Mouse (Mus musculus) hindbrain, embryonic 16.5 days (tissue): ENCODE data around the gene Atxn2. TPM values are rescaled to one million over a fixed set of nuclear protein-coding genes. Genes with fewer than 3 reads are reported as not detected.
"Not testable (repeated sequence)": the region's sequence is repeated elsewhere in the genome, so short reads cannot be mapped to it uniquely, and the experiment has no call there.

ENCODE experiments used
- ATAC-seq: fragments of 200-750 bp; cut with Nextera tagmentation; 2 replicates; pipeline ENCODE4 v1.8.0; 2017; ENCODE audit warnings: moderate TSS enrichment, moderate library complexity
- H3K27ac ChIP-seq: fragments of 300-500 bp; sonication (generic); 2 replicates; pipeline ENCODE4 v1.5.1; 2014; ENCODE audit warnings: low read depth, mild to moderate bottlenecking, control low read depth, low read length, moderate library complexity
- H3K27me3 ChIP-seq: fragments of 300-500 bp; sonication (generic); replicated peaks from 2 replicates; pipeline ENCODE4 v1.6.1; 2014; ENCODE audit warnings: low read length; ENCODE audit not compliant: control insufficient read depth, insufficient read depth
- H3K36me3 ChIP-seq: fragments of 300-500 bp; sonication (generic); 2 replicates; pipeline ENCODE4 v1.6.1; 2014; ENCODE audit warnings: mild to moderate bottlenecking, low read length, moderate library complexity, mixed read lengths; ENCODE audit not compliant: control insufficient read depth, insufficient read depth
- H3K4me1 ChIP-seq: fragments of 300-500 bp; sonication (generic); 2 replicates; pipeline ENCODE4 v1.6.1; 2014; ENCODE audit warnings: low read depth, low read length; ENCODE audit not compliant: control insufficient read depth, insufficient read depth
- H3K4me2 ChIP-seq: fragments of 300-500 bp; sonication (generic); 2 replicates; pipeline ENCODE4 v1.6.1; 2014; ENCODE audit warnings: mild to moderate bottlenecking, low read length, control low read depth, moderate library complexity
- H3K4me3 ChIP-seq: fragments of 300-500 bp; sonication (generic); 2 replicates; pipeline ENCODE4 v1.5.1; 2014; ENCODE audit warnings: mild to moderate bottlenecking, low read length, control low read depth, moderate library complexity
- H3K9ac ChIP-seq: fragments of 300-500 bp; sonication (generic); 2 replicates; pipeline ENCODE4 v1.6.1; 2014; ENCODE audit warnings: low read depth, mild to moderate bottlenecking, control low read depth, low read length, moderate library complexity
- H3K9me3 ChIP-seq: fragments of 300-500 bp; sonication (generic); 2 replicates; pipeline ENCODE4 v1.6.1; 2014; ENCODE audit warnings: mild to moderate bottlenecking, low read length, moderate library complexity; ENCODE audit not compliant: control insufficient read depth
- WGBS: fragments of 180-500 bp; shearing (Covaris S2); extraction: QIAGEN DNeasy Blood & Tissue Kit; methylation state at CpG from one replicate; pipeline ENCODE4 v1.1.7; 2014; 5-methylcytosine and 5-hydroxymethylcytosine counted together
- polyA plus RNA-seq: library from polyadenylated mRNA; unstranded; fragments of >200 nt; fragmentation: Nextera tagmentation; extraction: Ambion mirVana; gene quantifications from 2 replicates; pipeline ENCODE4 v1.2.1, GENCODE M21; 2015

Atxn2 gene
- polyA plus RNA-seq, 1 experiment from 2014 or later = 53.9 TPM

DNA sequence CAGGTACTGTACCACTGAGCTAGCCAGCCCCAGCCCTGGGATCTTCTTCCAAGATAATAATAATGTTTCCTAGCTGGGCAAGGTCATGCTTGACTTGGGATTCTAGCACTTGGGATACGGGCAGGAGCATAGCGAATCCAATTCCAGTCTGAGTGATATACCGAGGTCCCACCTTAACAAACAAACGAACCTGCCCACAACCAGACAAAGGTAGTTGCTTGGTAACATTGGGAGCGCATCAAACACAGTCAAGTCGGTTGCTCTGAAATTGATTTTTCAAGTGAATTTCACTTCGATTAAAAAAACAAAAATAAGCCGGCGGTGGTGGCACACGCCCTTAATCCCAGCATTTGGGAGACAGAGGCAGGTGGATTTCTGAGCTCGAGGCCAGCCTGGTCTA lies 135.2 kb downstream of the Atxn2 start:
- H3K4me2 ChIP-seq = no peak overlapping the region
- no peak for ATAC-seq
- no peaks in the 10 kb centered on the region for H3K36me3 ChIP-seq
- peaks cover 26% of the 10 kb centered on the region for H3K4me1 ChIP-seq
- H3K4me3 ChIP-seq = no peak overlapping the region
- H3K27ac ChIP-seq = no peak overlapping the region
- H3K9me3 ChIP-seq = no peaks in the 10 kb centered on the region
- WGBS = 84% methylated on average over 11 of the region's 11 CpGs
- no peak overlapping the region for H3K9ac ChIP-seq
- H3K27me3 ChIP-seq = peaks cover 16% of the 10 kb centered on the region

DNA sequence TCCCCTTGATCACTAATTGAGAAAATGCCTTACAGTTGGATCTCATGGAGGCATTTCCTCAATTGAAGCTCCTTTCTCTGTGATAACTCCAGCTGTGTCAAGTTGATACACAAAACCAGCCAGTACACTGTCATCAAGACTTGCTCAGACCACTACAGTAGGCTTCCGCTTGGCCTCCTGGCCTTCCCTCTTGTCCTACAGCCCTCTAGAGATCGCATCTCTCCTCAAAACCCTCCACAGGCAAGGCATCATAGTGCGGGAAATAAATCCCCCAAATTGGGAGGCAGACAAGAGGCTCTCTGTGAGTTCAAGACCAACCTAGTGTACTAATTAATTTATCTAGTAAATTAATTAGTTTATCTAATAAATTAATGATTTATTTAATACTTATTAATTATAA lies 136.1 kb downstream of the Atxn2 start:
- Histone ChIP-seq H3K4me1 (peaks cover 26% of the 10 kb centered on the region), H3K27me3 (peaks cover 13% of the 10 kb centered on the region)
- not testable (repeated sequence) for H3K9me3 ChIP-seq, H3K36me3 ChIP-seq, H3K4me3 ChIP-seq, H3K27ac ChIP-seq, H3K4me2 ChIP-seq, ATAC-seq, H3K9ac ChIP-seq
- WGBS = 84% methylated on average over 3 of the region's 3 CpGs

DNA sequence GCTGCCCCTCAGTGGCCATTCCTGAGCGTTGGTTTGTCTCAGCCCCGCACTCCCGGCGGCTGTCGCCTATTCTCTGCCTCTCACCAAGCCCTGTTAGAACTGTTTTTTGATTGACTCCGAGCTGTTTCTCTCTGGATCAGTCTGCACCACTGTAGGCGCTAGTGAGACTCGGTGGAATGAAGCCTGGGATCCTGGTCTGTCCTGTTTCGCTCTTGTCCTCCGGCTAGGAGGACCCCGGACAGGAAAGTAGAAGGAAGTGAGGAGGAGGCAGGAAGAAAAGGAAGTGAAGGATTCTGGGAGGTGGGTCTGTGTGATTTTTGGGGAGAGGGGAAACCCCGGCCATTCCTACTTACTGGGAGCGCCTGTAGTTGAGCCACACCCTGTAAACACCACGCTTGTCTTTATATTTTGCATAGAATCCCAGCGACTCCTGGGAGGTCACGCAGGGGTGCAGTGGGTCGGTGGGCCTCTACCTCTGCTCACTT lies 136.9 kb downstream of the Atxn2 start:
- under 1% methylated on average over 17 of the region's 17 CpGs for WGBS
- Histone ChIP-seq H3K36me3 (peaks cover 6% of the 10 kb centered on the region), H3K27ac (peak overlapping the region; percentile 59), H3K27me3 (peaks cover 12% of the 10 kb centered on the region), H3K4me2 (peak overlapping the region; percentile 73), H3K9ac (peak overlapping the region; percentile 47), H3K4me1 (peaks cover 23% of the 10 kb centered on the region), H3K4me3 (peak overlapping the region; percentile 81), H3K9me3 (no peaks in the 10 kb centered on the region)
- no peak for ATAC-seq

DNA sequence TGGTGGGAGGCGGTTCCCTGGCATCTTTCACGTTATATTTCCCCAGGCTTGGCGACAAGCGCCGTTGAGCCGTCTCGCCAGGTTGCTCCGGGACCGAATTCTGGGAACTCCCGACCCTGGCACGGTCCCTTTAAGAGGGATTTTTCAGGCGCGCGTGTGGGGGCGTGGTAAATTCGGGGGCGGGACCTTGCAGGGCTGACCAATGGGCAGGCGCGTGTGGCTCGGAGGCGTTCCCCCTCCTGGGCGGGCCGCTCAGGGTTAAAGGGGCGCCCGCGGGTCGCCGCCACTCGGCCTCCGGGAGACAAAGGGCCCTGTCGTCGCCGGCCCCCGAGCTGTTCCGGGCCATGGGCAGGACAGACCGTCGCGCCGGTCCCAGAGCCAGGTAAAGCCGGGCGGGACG lies 137.6 kb downstream of the Atxn2 start, which contains the start of gene Pheta1:
TSS of gene Pheta1 (plus strand) at position 242 of the 400 bp plus-strand sequence.
- H3K4me1 ChIP-seq = peaks cover 26% of the 10 kb centered on the region
- H3K9ac ChIP-seq = peak within 1 kb of the TSS; percentile 83
- H3K36me3 ChIP-seq = peaks cover 10% of the 10 kb centered on the region
- peak; percentile 94 for ATAC-seq
- H3K27me3 ChIP-seq = peaks cover 7% of the 10 kb centered on the region
- H3K27ac ChIP-seq = peak within 1 kb of the TSS; percentile 70
- peak within 1 kb of the TSS; percentile 73 for H3K4me2 ChIP-seq
- no peaks in the 10 kb centered on the region for H3K9me3 ChIP-seq
- WGBS = under 1% methylated on average over 42 of the region's 42 CpGs
- H3K4me3 ChIP-seq = peak within 1 kb of the TSS; percentile 81

DNA sequence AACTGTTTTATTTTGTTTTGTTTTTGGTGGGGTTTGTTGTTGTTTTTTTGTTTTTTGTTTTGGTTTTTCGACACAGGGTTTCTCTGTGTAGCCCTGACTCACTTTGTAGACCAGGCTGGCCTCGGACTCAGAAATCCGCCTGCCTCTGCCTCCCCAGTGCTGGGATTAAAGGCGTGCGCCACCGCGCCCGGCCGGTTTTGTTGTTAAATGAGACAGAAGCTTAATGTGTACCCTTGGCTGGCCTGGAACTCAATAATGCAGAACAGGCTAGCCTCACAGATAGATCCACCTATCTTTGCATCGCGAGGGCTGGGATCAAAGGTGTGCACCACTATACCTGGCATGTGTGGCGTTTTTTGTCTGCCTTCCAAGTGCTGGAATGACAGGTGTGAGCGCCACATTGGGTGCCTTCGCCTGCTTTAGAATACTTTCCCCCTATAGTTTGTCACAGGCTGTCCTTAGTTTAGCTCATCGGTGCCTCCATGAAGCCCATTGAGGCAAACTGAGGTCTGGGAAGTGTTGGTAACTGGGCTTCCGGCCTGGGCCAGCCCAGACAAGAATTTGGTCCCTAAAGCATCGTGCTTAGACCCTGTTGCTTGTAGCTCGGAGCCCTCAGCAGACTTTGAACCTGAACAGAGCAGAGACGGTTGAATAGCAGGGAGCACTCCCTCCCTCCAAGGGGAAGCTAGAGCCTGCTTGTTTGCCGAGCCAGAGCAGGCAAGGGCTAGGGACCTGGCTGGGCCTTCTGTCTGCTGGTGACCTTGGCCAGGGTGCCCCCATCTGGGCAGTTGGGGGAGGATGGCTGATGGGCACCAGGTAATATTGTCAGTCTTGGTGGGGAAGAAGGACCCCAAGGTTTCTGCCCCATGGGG lies 138.6 kb downstream of the Atxn2 start:
- Histone ChIP-seq H3K4me3 (peak overlapping the region; percentile 81), H3K27me3 (no peaks in the 10 kb centered on the region), H3K27ac (no peak overlapping the region), H3K9ac (peak overlapping the region; percentile 83), H3K4me2 (peak overlapping the region; percentile 73), H3K4me1 (peaks cover 26% of the 10 kb centered on the region), H3K9me3 (no peaks in the 10 kb centered on the region), H3K36me3 (peaks cover 10% of the 10 kb centered on the region)
- ATAC-seq = no peak
- WGBS = 43% methylated on average over 20 of the region's 20 CpGs

DNA sequence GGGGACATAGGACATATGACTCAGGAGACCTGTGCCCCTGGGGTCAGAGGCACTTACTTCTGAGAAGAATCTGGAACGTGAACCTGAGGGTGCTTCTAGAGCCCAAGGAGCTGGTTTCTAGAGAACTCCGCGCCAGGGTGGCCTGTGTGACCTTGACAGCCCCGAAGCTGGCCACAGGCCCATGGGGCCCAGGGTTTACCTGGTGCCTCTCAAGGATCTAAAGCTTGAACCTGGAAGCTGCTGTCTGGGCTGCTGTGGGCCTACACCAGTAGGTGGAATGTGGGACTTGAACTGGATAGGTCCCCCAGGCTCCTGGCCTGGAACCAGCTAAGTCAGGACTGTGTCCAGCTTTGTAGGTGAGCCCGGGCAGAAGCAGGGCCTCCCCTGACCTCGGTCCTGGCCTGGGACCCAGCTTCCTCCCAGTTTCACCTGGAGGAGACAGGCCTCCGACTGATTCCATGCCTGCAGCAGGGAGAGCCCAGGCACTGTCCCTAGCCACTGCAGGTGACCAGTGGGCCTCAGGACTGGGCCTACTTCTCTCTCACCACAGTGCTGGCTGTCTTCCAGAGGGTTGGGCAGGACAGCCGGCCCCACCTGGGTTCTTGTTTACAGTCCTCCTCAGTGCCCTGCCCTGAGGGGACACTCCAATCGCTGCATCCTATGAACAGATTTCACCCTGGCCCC lies 142.4 kb downstream of the Atxn2 start:
- H3K27ac ChIP-seq = no peak overlapping the region

DNA sequence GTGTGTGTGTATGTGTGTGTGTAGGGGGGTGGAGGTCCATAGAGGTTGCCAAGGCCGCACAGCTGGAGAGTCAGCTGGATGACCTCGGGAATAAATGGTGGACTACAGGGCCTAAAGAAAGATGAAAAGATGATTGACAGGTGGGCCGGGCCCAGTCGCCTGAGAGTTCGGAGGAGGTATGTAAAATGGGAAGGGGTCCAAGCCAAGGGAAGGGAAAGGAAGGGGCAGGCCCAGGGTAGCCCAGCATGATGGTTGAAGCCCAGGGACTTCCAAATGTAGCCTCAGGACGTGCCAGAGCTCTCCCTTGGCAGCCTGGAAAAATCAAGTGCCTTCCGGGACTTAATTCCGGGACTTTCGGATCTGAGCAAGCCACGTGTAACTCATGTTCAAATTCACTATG lies 143.6 kb downstream of the Atxn2 start:
- 31% methylated on average over 10 of the region's 10 CpGs for WGBS
- Histone ChIP-seq H3K4me1 (peaks cover 17% of the 10 kb centered on the region), H3K4me2 (no peak overlapping the region), H3K9ac (no peak overlapping the region), H3K9me3 (no peaks in the 10 kb centered on the region), H3K36me3 (peaks cover 10% of the 10 kb centered on the region), H3K27me3 (no peaks in the 10 kb centered on the region), H3K27ac (no peak overlapping the region), H3K4me3 (no peak overlapping the region)
- ATAC-seq = no peak

More for the DNA sequence above, 142.4 kb downstream of the Atxn2 start:
- H3K4me1 ChIP-seq = peaks cover 20% of the 10 kb centered on the region
- H3K4me2 ChIP-seq = no peak overlapping the region
- ATAC-seq = no peak
- no peaks in the 10 kb centered on the region for H3K27me3 ChIP-seq
- no peaks in the 10 kb centered on the region for H3K9me3 ChIP-seq
- no peak overlapping the region for H3K9ac ChIP-seq
- no peak overlapping the region for H3K4me3 ChIP-seq
- 76% methylated on average over 9 of the region's 9 CpGs for WGBS
- peaks cover 10% of the 10 kb centered on the region for H3K36me3 ChIP-seq

DNA sequence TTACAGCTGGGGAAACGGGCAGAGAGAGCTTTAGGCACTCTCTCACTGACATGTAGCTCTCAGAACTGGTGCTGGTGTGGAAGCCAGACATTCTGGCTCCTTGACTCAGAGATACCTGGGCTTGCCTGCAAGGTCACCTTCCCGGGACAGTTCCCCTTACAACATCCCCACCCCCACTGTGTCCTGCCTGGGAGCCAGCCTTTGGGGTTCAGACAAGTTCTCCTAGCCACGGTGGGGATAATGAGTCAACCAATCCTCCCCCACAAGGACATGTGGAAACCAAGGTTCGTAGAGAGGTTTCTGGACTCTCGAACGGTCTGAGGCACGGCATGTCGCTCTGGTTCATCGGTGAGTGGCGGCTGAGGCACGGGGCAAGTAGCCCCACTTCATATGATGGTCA lies 145.6 kb downstream of the Atxn2 start:
- H3K9ac ChIP-seq = no peak overlapping the region
- H3K27me3 ChIP-seq = no peaks in the 10 kb centered on the region
- peaks cover 4% of the 10 kb centered on the region; the same call in 1 of the 2 replicates for H3K4me1 ChIP-seq
- H3K9me3 ChIP-seq = peaks cover 9% of the 10 kb centered on the region
- no peak overlapping the region for H3K4me2 ChIP-seq
- H3K27ac ChIP-seq = no peak overlapping the region
- WGBS = 89% methylated on average over 11 of the region's 11 CpGs
- ATAC-seq = no peak
- H3K4me3 ChIP-seq = no peak overlapping the region
- peaks cover 21% of the 10 kb centered on the region for H3K36me3 ChIP-seq

DNA sequence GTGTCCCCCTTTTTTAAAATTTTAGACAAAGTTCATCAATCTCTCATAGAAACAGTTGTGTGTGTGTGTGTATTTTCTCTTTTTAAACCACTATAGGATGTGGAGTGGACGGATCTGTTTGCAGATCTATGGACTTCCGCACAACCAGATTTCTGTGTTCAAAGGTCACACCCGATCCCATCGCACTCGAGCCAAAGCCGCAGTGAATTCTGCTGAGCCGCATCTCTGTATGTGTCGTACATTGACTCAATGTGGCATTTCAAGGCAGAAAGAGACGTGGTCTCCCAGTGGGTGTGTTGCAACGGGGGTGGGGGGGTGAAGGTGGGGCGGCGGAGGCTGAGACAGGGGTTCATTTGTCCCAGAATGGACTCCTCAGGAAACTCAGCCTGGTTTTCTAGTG lies 147.3 kb downstream of the Atxn2 start:
- peaks cover 11% of the 10 kb centered on the region for H3K36me3 ChIP-seq
- no peak overlapping the region for H3K9ac ChIP-seq
- WGBS = 90% methylated on average over 12 of the region's 12 CpGs
- H3K4me3 ChIP-seq = no peak overlapping the region
- H3K4me2 ChIP-seq = no peak overlapping the region
- peaks cover 9% of the 10 kb centered on the region for H3K9me3 ChIP-seq
- H3K4me1 ChIP-seq = peaks cover 4% of the 10 kb centered on the region; the same call in 1 of the 2 replicates
- no peak for ATAC-seq
- no peak overlapping the region for H3K27ac ChIP-seq
- H3K27me3 ChIP-seq = no peaks in the 10 kb centered on the region
